Mouse (Mus musculus): ENCODE results near the gene Nav1.

The Nav1 gene

GRCm38 (mm10) chr1:135438801-135439200 is 168.3 kb downstream of the Nav1 start:
- DNase-seq (ENCODE audit: low spot score in 2 of 2) = peak in 1 of 2 experiments; percentile 47

- no peak for DNase-seq (ENCODE audit: low spot score in 2 of 2)
Observed at GRCm38 (mm10) chr1:135435823-135436222, 171.3 kb downstream of the Nav1 start.

- DNase-seq (ENCODE audit: low spot score in 2 of 2) = no peak
Observed at GRCm38 (mm10) chr1:135430669-135431017, 176.5 kb downstream of the Nav1 start.

GRCm38 (mm10) chr1:135429901-135430668 is 177.0 kb downstream of the Nav1 start, which contains the start of gene Ipo9:
Ipo9 (minus strand) TSS chr1:135430499.
- DNase-seq (ENCODE audit: low spot score in 2 of 2) = peak; percentile 91 to 92

GRCm38 (mm10) chr1:135427390-135427789 is 179.7 kb downstream of the Nav1 start:
- DNase-seq (ENCODE audit: low spot score in 2 of 2) = no peak

GRCm38 (mm10) chr1:135426645-135427044 is 180.4 kb downstream of the Nav1 start:
- no peak for DNase-seq (ENCODE audit: low spot score in 2 of 2)

- DNase-seq (ENCODE audit: low spot score in 2 of 2) = no peak
Observed at GRCm38 (mm10) chr1:135422772-135423171, 184.3 kb downstream of the Nav1 start.

GRCm38 (mm10) chr1:135413996-135414395 is 193.1 kb downstream of the Nav1 start:
- DNase-seq (ENCODE audit: low spot score in 2 of 2) = peak; percentile 16 to 50

- no peak for DNase-seq (ENCODE audit: low spot score in 2 of 2)
Observed at GRCm38 (mm10) chr1:135412130-135412529, 195.0 kb downstream of the Nav1 start.

GRCm38 (mm10) chr1:135410967-135411366 is 196.1 kb downstream of the Nav1 start:
- DNase-seq (ENCODE audit: low spot score in 2 of 2) = peak; percentile 45 to 60

- DNase-seq (ENCODE audit: low spot score in 2 of 2) = no peak
Observed at GRCm38 (mm10) chr1:135408973-135409372, 198.1 kb downstream of the Nav1 start.

GRCm38 (mm10) chr1:135405356-135405755 is 201.7 kb downstream of the Nav1 start:
- no peak for DNase-seq (ENCODE audit: low spot score in 2 of 2)

GRCm38 (mm10) chr1:135401452-135402110 is 205.5 kb downstream of the Nav1 start:
- no peak for DNase-seq (ENCODE audit: low spot score in 2 of 2)

GRCm38 (mm10) chr1:135399466-135399865 is 207.6 kb downstream of the Nav1 start:
- no peak for DNase-seq (ENCODE audit: low spot score in 2 of 2)

GRCm38 (mm10) chr1:135385161-135385560 is 221.9 kb downstream of the Nav1 start:
- DNase-seq (ENCODE audit: low spot score in 2 of 2) = peak in 1 of 2 experiments; percentile 67

All from frontal cortex, postnatal 36 days (tissue).